Mouse (Mus musculus) retina, postnatal 7 days (tissue): Measurements from ENCODE around the gene Astn2.
"Not testable (repeated sequence)": the region's sequence is repeated elsewhere in the genome, so short reads cannot be mapped to it uniquely, and the experiment has no call there.

Source experiments
- DNase-seq: peaks from one replicate; pipeline ENCODE4 v3.0.0-alpha.2; 2012; ENCODE audit warnings: low read depth, low spot score

Astn2 gene

GRCm38 (mm10) chr4:65762116-65762515 lies 642.3 kb downstream of the Astn2 start:
- DNase-seq = no peak

GRCm38 (mm10) chr4:65761658-65762057 lies 642.8 kb downstream of the Astn2 start:
- DNase-seq = no peak

GRCm38 (mm10) chr4:65758875-65759201 lies 645.6 kb downstream of the Astn2 start:
- no peak for DNase-seq

- DNase-seq = no peak
Measured at GRCm38 (mm10) chr4:65758174-65758874, 646.1 kb downstream of the Astn2 start.

- no peak for DNase-seq
Measured at GRCm38 (mm10) chr4:65752941-65753340, 651.5 kb downstream of the Astn2 start.

GRCm38 (mm10) chr4:65744788-65745187 lies 659.6 kb downstream of the Astn2 start:
- DNase-seq = no peak

GRCm38 (mm10) chr4:65744088-65744610 lies 660.3 kb downstream of the Astn2 start:
- DNase-seq = no peak

- no peak for DNase-seq
Measured at GRCm38 (mm10) chr4:65743160-65743691, 661.2 kb downstream of the Astn2 start.

- no peak for DNase-seq
Measured at GRCm38 (mm10) chr4:65724414-65724813, 680.0 kb downstream of the Astn2 start.

- no peak for DNase-seq
Measured at GRCm38 (mm10) chr4:65719610-65720009, 684.8 kb downstream of the Astn2 start.

- DNase-seq = no peak
Measured at GRCm38 (mm10) chr4:65717899-65718298, 686.5 kb downstream of the Astn2 start.

GRCm38 (mm10) chr4:65716086-65716485 lies 688.3 kb downstream of the Astn2 start:
- DNase-seq = no peak

GRCm38 (mm10) chr4:65711678-65712077 lies 692.7 kb downstream of the Astn2 start:
- no peak for DNase-seq

GRCm38 (mm10) chr4:65710623-65711022 lies 693.8 kb downstream of the Astn2 start:
- DNase-seq = no peak

- no peak for DNase-seq
Measured at GRCm38 (mm10) chr4:65701848-65702247, 702.6 kb downstream of the Astn2 start.

- DNase-seq = no peak
Measured at GRCm38 (mm10) chr4:65699743-65700361, 704.6 kb downstream of the Astn2 start.

- DNase-seq = no peak
Measured at GRCm38 (mm10) chr4:65695241-65695640, 709.2 kb downstream of the Astn2 start.

- DNase-seq = no peak
Measured at GRCm38 (mm10) chr4:65694011-65694410, 710.4 kb downstream of the Astn2 start.

- no peak for DNase-seq
Measured at GRCm38 (mm10) chr4:65687006-65687723, 717.2 kb downstream of the Astn2 start.

- DNase-seq = no peak
Measured at GRCm38 (mm10) chr4:65686258-65687005, 718.0 kb downstream of the Astn2 start.

- no peak for DNase-seq
Measured at GRCm38 (mm10) chr4:65684401-65684800, 720.0 kb downstream of the Astn2 start.

GRCm38 (mm10) chr4:65679786-65680185 lies 724.6 kb downstream of the Astn2 start:
- not testable (repeated sequence) for DNase-seq
